Mouse (Mus musculus) hindbrain, embryonic 13.5 days (tissue): ENCODE data around the gene Pqlc3. TPM values are rescaled to one million over a fixed set of nuclear protein-coding genes. Genes with fewer than 3 reads are reported as not detected.
A peak's percentile ranks its signal among the peaks of the same experiment; 100 is the strongest.
"Not testable (repeated sequence)": the region's sequence is repeated elsewhere in the genome, so short reads cannot be mapped to it uniquely, and the experiment has no call there.

ENCODE experiments used
- ATAC-seq: fragments of 200-750 bp; cut with Nextera tagmentation; 2 replicates; pipeline ENCODE4 v1.8.0; 2017; ENCODE audit warnings: moderate TSS enrichment; ENCODE audit not compliant: low FRiP score
- H3K27ac ChIP-seq: fragments of 300-500 bp; sonication (generic); 2 replicates; pipeline ENCODE4 v1.5.1; 2015; ENCODE audit warnings: inconsistent platforms, mild to moderate bottlenecking, moderate library complexity
- H3K27me3 ChIP-seq: fragments of 300-500 bp; sonication (generic); 2 replicates; pipeline ENCODE4 v1.6.1; 2015; ENCODE audit warnings: mild to moderate bottlenecking, inconsistent platforms
- H3K36me3 ChIP-seq: fragments of 300-500 bp; sonication (generic); 2 replicates; pipeline ENCODE4 v1.6.1; 2015; ENCODE audit warnings: mild to moderate bottlenecking, inconsistent platforms
- H3K4me1 ChIP-seq: fragments of 300-500 bp; sonication (generic); replicated peaks from 2 replicates; pipeline ENCODE4 v1.6.1; 2015; ENCODE audit warnings: inconsistent platforms
- H3K4me2 ChIP-seq: fragments of 300-500 bp; sonication (generic); 2 replicates; pipeline ENCODE4 v1.6.1; 2015; ENCODE audit warnings: inconsistent platforms, mild to moderate bottlenecking, moderate library complexity
- H3K4me3 ChIP-seq: fragments of 300-500 bp; sonication (generic); 2 replicates; pipeline ENCODE4 v1.5.1; 2015; ENCODE audit warnings: mild to moderate bottlenecking, inconsistent platforms
- H3K9ac ChIP-seq: fragments of 300-500 bp; sonication (generic); 2 replicates; pipeline ENCODE4 v1.6.1; 2015; ENCODE audit warnings: mild to moderate bottlenecking, inconsistent platforms
- H3K9me3 ChIP-seq: fragments of 300-500 bp; sonication (generic); 2 replicates; pipeline ENCODE4 v1.6.1; 2016; ENCODE audit warnings: inconsistent platforms
- WGBS: fragments of 180-500 bp; shearing (Covaris S2); methylation state at CpG from one replicate; pipeline ENCODE4 v1.1.7; 2015; 5-methylcytosine and 5-hydroxymethylcytosine counted together
- polyA plus RNA-seq: library from polyadenylated mRNA; unstranded; fragments of >200 nt; fragmentation: Nextera tagmentation; extraction: Ambion mirVana; gene quantifications from 2 replicates; pipeline ENCODE4 v1.2.1, GENCODE M21; 2015

The Pqlc3 gene
- polyA plus RNA-seq, 1 experiment from 2014 or later: 2.3 TPM

GRCm38 (mm10) chr12:17032694-17033463 is 32.7 kb upstream of the Pqlc3 start:
- no peak overlapping the region for H3K4me2 ChIP-seq
- no peak for ATAC-seq
- H3K4me1 ChIP-seq: peaks cover 14% of the 10 kb centered on the region
- H3K36me3 ChIP-seq: no peaks in the 10 kb centered on the region
- H3K9ac ChIP-seq: no peak overlapping the region
- 45% methylated on average over 13 of the region's 13 CpGs for WGBS
- H3K9me3 ChIP-seq: no peaks in the 10 kb centered on the region
- H3K4me3 ChIP-seq: no peak overlapping the region
- no peak overlapping the region for H3K27ac ChIP-seq
- 0 out of 2 replicates have a peak, but pooled peaks cover 14% of the 10 kb centered on the region for H3K27me3 ChIP-seq

GRCm38 (mm10) chr12:17024554-17025110 is 24.4 kb upstream of the Pqlc3 start:
- Histone ChIP-seq H3K4me2 (no peak overlapping the region), H3K9me3 (no peaks in the 10 kb centered on the region), H3K9ac (no peak overlapping the region), H3K27me3 (no peaks in the 10 kb centered on the region), H3K4me1 (no peaks in the 10 kb centered on the region), H3K4me3 (no peak overlapping the region), H3K27ac (no peak overlapping the region), H3K36me3 (no peaks in the 10 kb centered on the region)
- ATAC-seq: no peak
- WGBS: 91% methylated on average over 6 of the region's 6 CpGs

GRCm38 (mm10) chr12:17022145-17022544 is 21.9 kb upstream of the Pqlc3 start:
- Histone ChIP-seq H3K9me3 (no peaks in the 10 kb centered on the region), H3K36me3 (no peaks in the 10 kb centered on the region), H3K27ac (no peak overlapping the region), H3K9ac (no peak overlapping the region), H3K4me2 (no peak overlapping the region), H3K27me3 (no peaks in the 10 kb centered on the region), H3K4me3 (no peak overlapping the region), H3K4me1 (no peaks in the 10 kb centered on the region)
- WGBS: 81% methylated on average over 4 of the region's 4 CpGs
- ATAC-seq: no peak

- not testable (repeated sequence) for H3K36me3 ChIP-seq, H3K27me3 ChIP-seq, H3K27ac ChIP-seq, H3K4me3 ChIP-seq, H3K9ac ChIP-seq, H3K4me2 ChIP-seq, H3K9me3 ChIP-seq, ATAC-seq, H3K4me1 ChIP-seq
- 94% methylated on average over 4 of the region's 4 CpGs for WGBS
Observed at GRCm38 (mm10) chr12:17021125-17021524, 20.9 kb upstream of the Pqlc3 start.

- Histone ChIP-seq H3K4me1 (no peaks in the 10 kb centered on the region), H3K9ac (no peak overlapping the region), H3K4me3 (no peak overlapping the region), H3K27ac (no peak overlapping the region), H3K36me3 (no peaks in the 10 kb centered on the region), H3K4me2 (no peak overlapping the region), H3K27me3 (no peaks in the 10 kb centered on the region), H3K9me3 (no peaks in the 10 kb centered on the region)
- no peak for ATAC-seq
- WGBS: 34% methylated on average over 4 of the region's 4 CpGs
Observed at GRCm38 (mm10) chr12:17018468-17018867, 18.3 kb upstream of the Pqlc3 start.

- WGBS: 93% methylated on average over 2 of the region's 2 CpGs
- peaks cover 5% of the 10 kb centered on the region for H3K4me1 ChIP-seq
- no peak overlapping the region for H3K4me2 ChIP-seq
- H3K27me3 ChIP-seq: peaks cover 7% of the 10 kb centered on the region
- H3K9me3 ChIP-seq: no peaks in the 10 kb centered on the region
- H3K4me3 ChIP-seq: no peak overlapping the region
- H3K27ac ChIP-seq: no peak overlapping the region
- no peak overlapping the region for H3K9ac ChIP-seq
- H3K36me3 ChIP-seq: no peaks in the 10 kb centered on the region
- ATAC-seq: no peak
Observed at GRCm38 (mm10) chr12:17015711-17016110, 15.5 kb upstream of the Pqlc3 start.

- no peak overlapping the region for H3K9ac ChIP-seq
- 85% methylated on average over 2 of the region's 2 CpGs for WGBS
- H3K9me3 ChIP-seq: no peaks in the 10 kb centered on the region
- H3K27ac ChIP-seq: no peak overlapping the region
- no peak overlapping the region for H3K4me2 ChIP-seq
- H3K4me1 ChIP-seq: peaks cover 5% of the 10 kb centered on the region
- H3K4me3 ChIP-seq: no peak overlapping the region
- no peaks in the 10 kb centered on the region for H3K36me3 ChIP-seq
- H3K27me3 ChIP-seq: peaks cover 10% of the 10 kb centered on the region
- peak; percentile 48; the same call in 1 of the 2 replicates for ATAC-seq
Observed at GRCm38 (mm10) chr12:17012067-17012899, 12.1 kb upstream of the Pqlc3 start.

- Histone ChIP-seq H3K4me1 (peaks cover 5% of the 10 kb centered on the region), H3K36me3 (no peaks in the 10 kb centered on the region), H3K4me3 (peak within 1 kb of the TSS; percentile 38), H3K4me2 (peak within 1 kb of the TSS; percentile 56), H3K27ac (no peak within 1 kb of the TSS), H3K27me3 (peaks cover 10% of the 10 kb centered on the region), H3K9me3 (no peaks in the 10 kb centered on the region), H3K9ac (peak within 1 kb of the TSS; percentile 58)
- peak; percentile 67 for ATAC-seq
- 8% methylated on average over 29 of the region's 29 CpGs for WGBS
Observed at GRCm38 (mm10) chr12:17011100-17011870, 11.1 kb upstream of the Pqlc3 start, which contains the start of gene 2410004P03Rik. Gene 2410004P03Rik, minus strand, starts transcription at chr12:17011727.

- Histone ChIP-seq H3K27me3 (peaks cover 10% of the 10 kb centered on the region), H3K9ac (no peak overlapping the region), H3K36me3 (no peaks in the 10 kb centered on the region), H3K27ac (no peak overlapping the region), H3K4me2 (no peak overlapping the region), H3K4me1 (peaks cover 5% of the 10 kb centered on the region), H3K9me3 (no peaks in the 10 kb centered on the region), H3K4me3 (no peak overlapping the region)
- WGBS: 99% methylated on average over 6 of the region's 6 CpGs
- no peak for ATAC-seq
Observed at GRCm38 (mm10) chr12:17009466-17009865, 9.3 kb upstream of the Pqlc3 start.

GRCm38 (mm10) chr12:17001211-17001610 is 1.0 kb upstream of the Pqlc3 start:
- H3K9ac ChIP-seq: no peak overlapping the region
- no peaks in the 10 kb centered on the region for H3K9me3 ChIP-seq
- no peak overlapping the region for H3K4me3 ChIP-seq
- no peak for ATAC-seq
- no peak overlapping the region for H3K27ac ChIP-seq
- H3K4me1 ChIP-seq: peaks cover 18% of the 10 kb centered on the region
- no peak overlapping the region for H3K4me2 ChIP-seq
- 57% methylated on average over 4 of the region's 4 CpGs for WGBS
- H3K36me3 ChIP-seq: no peaks in the 10 kb centered on the region
- H3K27me3 ChIP-seq: peaks cover 53% of the 10 kb centered on the region

GRCm38 (mm10) chr12:17000628-17001027 is 420 bp upstream of the Pqlc3 start:
- Histone ChIP-seq H3K36me3 (no peaks in the 10 kb centered on the region), H3K9me3 (no peaks in the 10 kb centered on the region), H3K4me1 (peaks cover 18% of the 10 kb centered on the region), H3K4me2 (no peak overlapping the region), H3K9ac (no peak overlapping the region), H3K4me3 (no peak overlapping the region), H3K27ac (no peak overlapping the region), H3K27me3 (peaks cover 53% of the 10 kb centered on the region)
- WGBS: 68% methylated on average over 6 of the region's 6 CpGs
- ATAC-seq: no peak

- Histone ChIP-seq H3K9me3 (no peaks in the 10 kb centered on the region), H3K4me3 (peak overlapping the region; percentile 49), H3K36me3 (no peaks in the 10 kb centered on the region), H3K9ac (peak overlapping the region; percentile 64; the same call in 1 of the 2 replicates), H3K4me2 (peak overlapping the region; percentile 86), H3K27me3 (peaks cover 53% of the 10 kb centered on the region), H3K27ac (no peak overlapping the region), H3K4me1 (peaks cover 18% of the 10 kb centered on the region)
- ATAC-seq: no peak
- 10% methylated on average over 10 of the region's 10 CpGs for WGBS
Observed at GRCm38 (mm10) chr12:16999146-16999545, 1.1 kb downstream of the Pqlc3 start.
